Mouse (Mus musculus) kidney, embryonic 16.5 days (tissue): ENCODE results near the gene Zswim1. TPM values are rescaled to one million over a fixed set of nuclear protein-coding genes. Genes with fewer than 3 reads are reported as not detected.

ENCODE experiments used
- ATAC-seq: fragments of 200-750 bp; cut with Nextera tagmentation; 2 replicates; pipeline ENCODE4 v1.8.0; 2017; ENCODE audit warnings: moderate TSS enrichment; ENCODE audit not compliant: low FRiP score, low TSS enrichment
- H3K27ac ChIP-seq: fragments of 300-500 bp; sonication (generic); 2 replicates; pipeline ENCODE4 v1.5.1; 2014; ENCODE audit warnings: low read length
- H3K27me3 ChIP-seq: fragments of 300-500 bp; sonication (generic); 2 replicates; pipeline ENCODE4 v1.6.1; 2014; ENCODE audit warnings: low read length, control low read depth, mixed read lengths; ENCODE audit not compliant: insufficient read depth
- H3K36me3 ChIP-seq: fragments of 300-500 bp; sonication (generic); 2 replicates; pipeline ENCODE4 v1.6.1; 2014; ENCODE audit warnings: low read length, control low read depth, mixed read lengths; ENCODE audit not compliant: insufficient read depth
- H3K4me1 ChIP-seq: fragments of 300-500 bp; sonication (generic); 2 replicates; pipeline ENCODE4 v1.6.1; 2014; ENCODE audit warnings: low read length, control low read depth, mixed read lengths; ENCODE audit not compliant: insufficient read depth
- H3K4me2 ChIP-seq: fragments of 300-500 bp; sonication (generic); replicated peaks from 2 replicates; pipeline ENCODE4 v1.6.1; 2014; ENCODE audit warnings: low read depth, low read length
- H3K4me3 ChIP-seq: fragments of 300-500 bp; sonication (generic); 2 replicates; pipeline ENCODE4 v1.5.1; 2014; ENCODE audit warnings: mild to moderate bottlenecking, low read length
- H3K9ac ChIP-seq: fragments of 300-500 bp; sonication (generic); replicated peaks from 2 replicates; pipeline ENCODE4 v1.6.1; 2014; ENCODE audit warnings: low read length
- H3K9me3 ChIP-seq: fragments of 300-500 bp; sonication (generic); 2 replicates; pipeline ENCODE4 v1.6.1; 2016; ENCODE audit warnings: low read length, control low read depth
- WGBS: fragments of 180-500 bp; shearing (Covaris S2); extraction: QIAGEN DNeasy Blood & Tissue Kit; methylation state at CpG from one replicate; pipeline ENCODE4 v1.1.7; 2014; 5-methylcytosine and 5-hydroxymethylcytosine counted together
- polyA plus RNA-seq: library from polyadenylated mRNA; unstranded; fragments of >200 nt; fragmentation: Nextera tagmentation; extraction: Ambion mirVana; gene quantifications from 2 replicates; pipeline ENCODE4 v1.2.1, GENCODE M21; 2015

The Zswim1 gene
- polyA plus RNA-seq: 21.7 and 22.3 TPM in 2 replicates

- peak; percentile 99 for ATAC-seq
- 2% methylated on average over 32 of the region's 32 CpGs for WGBS
- H3K4me1 ChIP-seq: peaks cover 14% of the 10 kb centered on the region
- H3K36me3 ChIP-seq: peaks cover 26% of the 10 kb centered on the region
- H3K27ac ChIP-seq: peak within 1 kb of the TSS; percentile 86
- peak within 1 kb of the TSS; percentile 89 for H3K4me3 ChIP-seq
- no peaks in the 10 kb centered on the region for H3K27me3 ChIP-seq
- peak within 1 kb of the TSS; percentile 59 for H3K4me2 ChIP-seq
- peak within 1 kb of the TSS; percentile 78 for H3K9ac ChIP-seq
- no peaks in the 10 kb centered on the region for H3K9me3 ChIP-seq
Observed at GRCm38 (mm10) chr2:164822636-164823165, at the start of gene Zswim1. Gene Zswim1, plus strand, starts transcription at chr2:164822686.

DNA sequence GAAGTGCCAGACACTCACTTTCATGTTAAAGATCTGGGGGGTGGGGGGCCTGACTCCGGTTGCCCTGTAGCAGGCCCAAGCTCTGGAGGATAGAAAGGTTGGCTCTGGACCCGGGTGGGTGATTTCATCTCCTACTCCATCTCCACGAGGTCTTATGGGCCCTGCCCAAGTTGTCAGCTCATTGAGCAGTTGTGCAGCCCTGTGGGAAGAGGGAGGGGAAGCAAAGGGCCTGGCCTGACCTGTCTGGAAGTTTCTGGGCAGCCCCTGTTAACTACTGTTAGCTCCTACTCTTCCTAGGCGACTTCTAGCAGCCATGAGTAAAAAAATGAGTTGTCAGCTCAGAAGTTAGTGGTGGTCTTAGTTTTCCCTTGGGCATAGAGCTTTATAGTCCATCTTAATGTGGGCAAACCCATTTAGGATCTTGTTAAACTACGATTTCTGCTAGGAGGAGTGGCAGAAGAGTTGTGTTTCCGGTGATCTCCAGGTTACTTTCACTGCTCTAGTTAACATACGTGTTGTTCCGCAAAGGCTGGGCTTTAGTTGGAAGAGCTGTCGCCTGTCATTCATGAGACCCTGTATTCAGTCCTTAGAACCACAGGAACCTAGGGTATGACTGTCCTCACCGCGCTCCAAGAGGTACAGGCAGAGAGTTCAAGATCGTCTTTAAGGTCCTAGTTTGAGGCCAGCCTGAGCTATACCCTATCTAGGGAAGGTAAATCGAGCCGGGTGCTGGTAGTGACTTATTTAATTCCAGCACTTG, 49.1 kb upstream of the Zswim1 start:
- Histone ChIP-seq H3K4me2 (no peak overlapping the region), H3K4me1 (peaks cover 25% of the 10 kb centered on the region), H3K9me3 (no peaks in the 10 kb centered on the region), H3K36me3 (peaks cover 19% of the 10 kb centered on the region), H3K9ac (no peak overlapping the region), H3K4me3 (no peak overlapping the region), H3K27ac (no peak overlapping the region), H3K27me3 (no peaks in the 10 kb centered on the region)
- 82% methylated on average over 14 of the region's 14 CpGs for WGBS
- ATAC-seq: no peak

DNA sequence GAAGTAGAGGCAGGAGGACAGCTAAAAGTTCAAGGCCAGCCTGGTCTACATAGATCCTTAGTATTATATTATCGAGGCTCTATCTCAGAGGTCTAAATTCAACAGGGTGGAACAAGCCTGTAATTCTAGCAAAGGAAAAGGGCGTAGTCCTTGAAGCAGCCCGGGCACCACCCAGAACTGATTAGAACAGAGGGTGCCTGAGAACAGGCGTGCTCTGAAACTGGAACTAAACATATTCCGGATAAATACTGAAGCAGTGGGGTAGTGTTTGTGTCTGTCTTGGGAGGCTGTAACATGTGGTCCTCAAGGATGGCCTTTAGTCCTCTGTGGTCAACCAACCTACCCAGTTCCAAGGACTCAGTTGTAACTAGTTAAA, 48.5 kb upstream of the Zswim1 start:
- Histone ChIP-seq H3K4me3 (no peak overlapping the region), H3K36me3 (peaks cover 19% of the 10 kb centered on the region), H3K27me3 (no peaks in the 10 kb centered on the region), H3K27ac (no peak overlapping the region), H3K9ac (no peak overlapping the region), H3K4me1 (peaks cover 25% of the 10 kb centered on the region), H3K4me2 (no peak overlapping the region), H3K9me3 (no peaks in the 10 kb centered on the region)
- WGBS: 85% methylated on average over 5 of the region's 5 CpGs
- no peak for ATAC-seq

- no peak for ATAC-seq
- Histone ChIP-seq H3K4me3 (no peak overlapping the region), H3K4me1 (peaks cover 13% of the 10 kb centered on the region), H3K36me3 (peaks cover 19% of the 10 kb centered on the region), H3K9me3 (no peaks in the 10 kb centered on the region), H3K4me2 (no peak overlapping the region), H3K27ac (no peak overlapping the region), H3K9ac (no peak overlapping the region), H3K27me3 (no peaks in the 10 kb centered on the region)
- 81% methylated on average over 6 of the region's 6 CpGs for WGBS
Observed at GRCm38 (mm10) chr2:164776130-164776529, 46.4 kb upstream of the Zswim1 start.

DNA sequence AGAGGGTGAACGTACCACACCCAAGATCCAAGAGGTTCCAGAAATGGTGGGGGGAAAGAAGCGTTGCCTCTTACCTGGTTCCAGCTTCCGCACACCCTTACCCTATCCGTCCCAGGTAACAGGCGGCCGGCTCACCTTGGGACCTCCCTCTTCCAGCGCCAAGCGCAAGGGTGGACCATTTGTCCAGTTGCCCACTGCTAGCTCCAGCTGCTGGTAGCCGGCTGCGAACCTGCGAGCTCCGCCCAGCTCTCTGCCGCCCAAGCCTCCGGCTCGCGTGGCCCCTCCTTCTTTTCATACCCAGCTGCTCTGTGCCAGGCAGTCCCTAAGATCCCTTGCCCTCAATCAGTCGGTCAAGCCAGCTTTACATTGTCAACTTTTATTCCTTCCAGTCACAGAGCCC, 45.7 kb upstream of the Zswim1 start:
- no peak overlapping the region for H3K4me3 ChIP-seq
- WGBS: 64% methylated on average over 17 of the region's 17 CpGs
- H3K4me1 ChIP-seq: peaks cover 6% of the 10 kb centered on the region
- H3K9ac ChIP-seq: no peak overlapping the region
- no peak overlapping the region for H3K27ac ChIP-seq
- ATAC-seq: no peak
- no peak overlapping the region for H3K4me2 ChIP-seq
- H3K36me3 ChIP-seq: peaks cover 12% of the 10 kb centered on the region
- no peaks in the 10 kb centered on the region for H3K27me3 ChIP-seq
- H3K9me3 ChIP-seq: no peaks in the 10 kb centered on the region

- Histone ChIP-seq H3K4me1 (no peaks in the 10 kb centered on the region), H3K27ac (no peak overlapping the region), H3K4me3 (no peak overlapping the region), H3K36me3 (peaks cover 6% of the 10 kb centered on the region; the same call in 1 of the 2 replicates), H3K4me2 (no peak overlapping the region), H3K9me3 (no peaks in the 10 kb centered on the region), H3K9ac (no peak overlapping the region), H3K27me3 (no peaks in the 10 kb centered on the region)
- WGBS: 84% methylated on average over 30 of the region's 30 CpGs
- no peak for ATAC-seq
Observed at GRCm38 (mm10) chr2:164777246-164778014, 45.1 kb upstream of the Zswim1 start.

GRCm38 (mm10) chr2:164778015-164778287, 44.5 kb upstream of the Zswim1 start:
- no peaks in the 10 kb centered on the region for H3K27me3 ChIP-seq
- H3K9me3 ChIP-seq: no peaks in the 10 kb centered on the region
- WGBS: 94% methylated on average over 11 of the region's 11 CpGs
- H3K4me3 ChIP-seq: no peak overlapping the region
- no peak overlapping the region for H3K27ac ChIP-seq
- H3K9ac ChIP-seq: no peak overlapping the region
- no peak for ATAC-seq
- no peak overlapping the region for H3K4me2 ChIP-seq
- peaks cover 3% of the 10 kb centered on the region; the same call in 1 of the 2 replicates for H3K36me3 ChIP-seq
- H3K4me1 ChIP-seq: no peaks in the 10 kb centered on the region

DNA sequence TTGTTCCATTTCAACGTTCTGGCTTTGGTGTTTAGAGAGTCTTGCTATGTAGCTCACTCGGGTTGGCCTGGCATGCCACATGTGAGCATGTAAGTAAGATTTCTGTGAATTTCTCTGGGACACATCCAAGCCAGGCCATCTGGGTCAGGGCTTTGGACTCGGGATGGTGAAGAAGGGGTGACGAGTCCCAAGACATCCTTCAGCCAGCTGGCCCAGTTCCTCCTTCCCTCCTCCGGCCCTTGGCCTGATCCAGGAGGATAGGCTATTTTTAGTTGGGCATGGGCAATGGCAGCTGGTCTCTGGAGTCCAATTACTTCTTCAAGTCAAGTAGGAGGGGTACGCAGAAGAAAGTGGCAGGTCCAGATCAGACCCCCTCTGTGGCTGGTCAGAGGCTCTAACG, 43.7 kb upstream of the Zswim1 start:
- Histone ChIP-seq H3K27ac (no peak overlapping the region), H3K4me2 (no peak overlapping the region), H3K9me3 (no peaks in the 10 kb centered on the region), H3K9ac (no peak overlapping the region), H3K4me3 (no peak overlapping the region), H3K4me1 (no peaks in the 10 kb centered on the region), H3K36me3 (no peaks in the 10 kb centered on the region), H3K27me3 (no peaks in the 10 kb centered on the region)
- ATAC-seq: no peak
- 79% methylated on average over 7 of the region's 7 CpGs for WGBS

- 59% methylated on average over 8 of the region's 8 CpGs for WGBS
- Histone ChIP-seq H3K4me1 (peaks cover 4% of the 10 kb centered on the region), H3K4me3 (no peak within 1 kb of the TSS), H3K27ac (no peak within 1 kb of the TSS), H3K9ac (no peak within 1 kb of the TSS), H3K9me3 (no peaks in the 10 kb centered on the region), H3K27me3 (no peaks in the 10 kb centered on the region), H3K4me2 (no peak within 1 kb of the TSS), H3K36me3 (no peaks in the 10 kb centered on the region)
- no peak for ATAC-seq
Observed at GRCm38 (mm10) chr2:164779481-164780086, 42.9 kb upstream of the Zswim1 start, which contains the start of gene Tnnc2. Gene Tnnc2, minus strand, starts transcription at chr2:164779967.
